Mouse (Mus musculus) adrenal gland, adult (tissue): ENCODE data around the gene Nckap1l.

Source experiments
- DNase-seq, 2 experiments: peaks; one replicate each; pipeline ENCODE4 v3.0.0; 2022 to 2023; ENCODE audit warnings: low spot score in 1 of 2; ENCODE audit not compliant: inconsistent age in 2 of 2

The Nckap1l gene

DNA sequence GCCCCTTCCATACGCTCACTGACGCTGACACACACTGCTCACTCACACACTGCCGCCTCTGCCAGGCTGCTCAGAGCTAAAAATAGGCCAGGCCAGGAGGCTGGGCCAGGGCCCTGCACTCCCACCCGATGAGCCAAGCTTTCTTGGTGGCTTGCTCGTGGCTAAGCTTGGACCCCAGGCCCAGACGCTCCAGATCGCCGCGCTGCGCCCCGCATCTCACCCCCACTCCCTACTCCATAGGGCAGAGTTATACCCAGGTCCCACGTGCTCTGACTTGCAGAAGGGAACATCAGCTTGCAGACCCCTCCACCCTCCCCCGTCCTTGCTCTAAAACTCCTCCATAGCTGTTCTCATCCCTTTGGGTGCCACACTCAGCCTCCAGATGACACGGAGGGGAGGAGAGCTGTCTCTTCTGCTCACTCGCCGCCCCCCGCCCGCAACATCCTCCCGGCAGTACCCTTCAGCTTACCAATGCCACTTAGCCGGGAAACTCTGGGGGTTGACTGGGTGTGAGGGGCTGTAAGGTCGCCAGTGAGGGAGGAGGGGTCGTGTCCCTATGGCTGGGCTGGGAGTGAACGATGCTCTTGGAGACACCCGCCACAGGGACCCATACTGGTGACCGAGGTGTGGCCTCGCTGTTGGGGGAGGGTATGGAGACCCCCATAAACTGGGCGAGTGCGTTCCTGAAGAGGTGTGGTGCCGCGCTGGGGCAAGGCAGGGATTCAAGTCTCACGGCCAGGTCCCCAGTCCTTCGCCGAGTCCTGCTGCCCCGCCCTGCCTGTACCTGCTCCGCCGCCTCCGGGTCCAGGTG is 83.6 kb downstream of the Nckap1l start:
- DNase-seq: no peak

DNA sequence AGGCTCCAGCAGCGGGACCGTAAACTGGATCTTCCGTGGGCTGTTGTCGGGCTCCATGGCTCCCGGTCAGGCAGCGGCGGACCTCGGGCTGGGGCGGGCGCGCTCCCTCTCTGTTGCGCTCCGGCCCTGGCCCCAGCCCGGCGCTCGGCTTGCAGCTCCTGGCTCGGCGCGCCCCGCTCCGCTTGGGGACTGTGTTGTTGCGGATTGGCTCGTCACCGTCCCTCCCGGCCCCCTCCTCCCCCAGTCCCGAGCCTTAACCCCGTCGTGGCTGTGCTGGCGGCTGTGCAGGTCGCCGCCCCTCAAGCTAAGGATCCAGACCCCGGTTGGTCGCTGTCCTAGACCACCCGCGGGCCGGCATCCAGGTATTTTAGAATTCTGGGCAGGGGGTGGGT is 84.2 kb downstream of the Nckap1l start, which contains the start of gene Ppp1r1a:
Gene Ppp1r1a, minus strand, starts transcription at position 182 of the 392 bp plus-strand sequence.
- DNase-seq: peak in 1 of 2 experiments; percentile 65

DNA sequence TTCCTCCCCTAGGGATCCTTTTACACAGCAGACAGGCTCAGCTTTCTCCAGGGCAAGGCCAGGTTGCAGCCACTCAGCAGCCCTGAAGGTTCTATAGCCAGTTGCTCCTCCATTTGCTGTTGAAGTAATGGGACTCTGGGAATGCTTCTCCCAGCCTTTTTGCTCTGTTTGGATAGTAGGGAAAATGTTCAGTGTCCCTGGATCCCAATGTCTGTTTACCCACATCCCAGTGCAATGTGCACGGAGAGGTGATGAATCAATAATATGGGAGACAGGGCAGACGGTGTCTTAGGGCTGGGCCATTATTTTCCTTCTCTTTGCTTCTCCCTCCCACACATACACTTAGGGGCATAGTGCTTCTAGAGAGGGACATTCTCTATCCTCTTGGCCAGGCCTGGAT is 85.7 kb downstream of the Nckap1l start:
- no peak for DNase-seq

DNA sequence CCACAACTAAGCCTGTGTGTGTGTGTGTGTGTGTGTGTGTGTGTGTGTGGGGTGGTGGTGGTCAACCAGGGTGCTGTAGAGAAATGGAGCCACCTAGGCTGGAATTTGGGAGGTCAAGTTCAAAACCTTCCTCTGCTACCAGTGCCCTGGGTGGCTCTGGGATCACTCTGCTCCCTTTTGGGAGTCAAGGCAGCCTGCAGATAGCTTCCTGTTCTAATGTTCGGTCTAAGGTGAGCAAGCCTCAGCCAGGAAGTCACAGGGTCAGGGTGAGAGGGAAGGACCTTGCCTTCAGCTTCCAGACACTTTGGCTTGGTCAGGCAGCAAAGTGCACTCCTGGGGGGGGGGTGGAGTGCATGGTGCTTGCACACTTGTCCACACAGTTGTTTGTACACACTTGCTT is 87.1 kb downstream of the Nckap1l start:
- no peak for DNase-seq

DNA sequence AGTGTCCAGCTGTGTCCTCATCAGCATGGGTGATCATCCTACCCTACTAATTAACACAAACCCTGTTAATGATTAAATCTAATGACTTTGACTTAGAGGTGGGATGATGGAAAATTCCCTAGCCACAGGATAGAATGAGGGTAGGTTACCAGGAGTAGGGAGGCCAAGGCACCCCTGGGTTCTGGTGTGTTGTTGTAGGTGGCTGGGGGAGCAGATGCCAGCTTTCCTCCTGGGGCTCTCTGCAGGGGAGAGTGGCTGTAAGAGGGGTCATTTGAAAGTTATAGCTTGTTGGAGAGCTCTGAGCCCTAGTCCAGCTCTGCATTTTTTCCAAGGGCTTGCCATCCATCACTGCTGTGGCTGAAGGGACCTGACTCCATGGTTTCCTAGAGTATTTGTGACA is 88.9 kb downstream of the Nckap1l start:
- DNase-seq: no peak

DNA sequence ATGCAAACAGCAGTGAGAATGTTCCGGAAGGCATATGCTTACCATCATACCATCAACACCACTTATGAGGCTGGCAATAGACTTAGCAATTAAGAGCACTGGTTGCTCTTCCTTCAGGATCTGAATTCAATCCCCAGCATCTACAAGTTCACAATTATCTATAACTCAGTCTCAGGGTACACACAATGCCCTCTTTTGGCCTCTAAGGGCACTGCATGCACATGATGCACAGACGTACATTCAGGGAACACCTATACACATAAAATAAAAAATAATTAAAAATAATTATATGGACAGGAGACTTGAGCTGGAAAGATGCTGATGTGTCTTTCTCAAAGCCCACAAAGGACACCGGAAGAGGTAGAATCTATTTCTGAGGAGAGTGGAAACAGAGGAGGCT is 94.4 kb downstream of the Nckap1l start:
- DNase-seq: no peak
